Mouse (Mus musculus) intestine, postnatal 0 days (tissue): ENCODE data around the gene Rdh16. TPM values are rescaled to one million over a fixed set of nuclear protein-coding genes. Genes with fewer than 3 reads are reported as not detected.
"Not testable (repeated sequence)": the region's sequence is repeated elsewhere in the genome, so short reads cannot be mapped to it uniquely, and the experiment has no call there.

ENCODE experiments used
- ATAC-seq: fragments of 200-750 bp; cut with Nextera tagmentation; 2 replicates; pipeline ENCODE4 v1.8.0; 2017; ENCODE audit warnings: mild to moderate bottlenecking, moderate TSS enrichment, moderate library complexity
- H3K27ac ChIP-seq: fragments of 300-500 bp; sonication (generic); 2 replicates; pipeline ENCODE4 v1.5.1; 2014; ENCODE audit warnings: mild to moderate bottlenecking, low read depth, low read length, moderate library complexity
- H3K27me3 ChIP-seq: fragments of 300-500 bp; sonication (generic); replicated peaks from 2 replicates; pipeline ENCODE4 v1.6.1; 2014; ENCODE audit warnings: low read length, mixed read lengths; ENCODE audit not compliant: control insufficient read depth, insufficient read depth
- H3K36me3 ChIP-seq: fragments of 300-500 bp; sonication (generic); 2 replicates; pipeline ENCODE4 v1.6.1; 2014; ENCODE audit warnings: mild to moderate bottlenecking, moderate library complexity; ENCODE audit not compliant: control insufficient read depth, insufficient read depth
- H3K4me1 ChIP-seq: fragments of 300-500 bp; sonication (generic); replicated peaks from 2 replicates; pipeline ENCODE4 v1.6.1; 2014; ENCODE audit warnings: antibody characterized with exemption, low read length, mixed read lengths; ENCODE audit not compliant: control insufficient read depth, insufficient read depth
- H3K4me2 ChIP-seq: fragments of 300-500 bp; sonication (generic); replicated peaks from 2 replicates; pipeline ENCODE4 v1.6.1; 2014; ENCODE audit warnings: low read depth, mild to moderate bottlenecking, moderate library complexity
- H3K4me3 ChIP-seq: fragments of 300-500 bp; sonication (generic); 2 replicates; pipeline ENCODE4 v1.5.1; 2014; ENCODE audit warnings: low read depth, low read length
- H3K9ac ChIP-seq: fragments of 300-500 bp; sonication (generic); 2 replicates; pipeline ENCODE4 v1.6.1; 2014; ENCODE audit warnings: mild to moderate bottlenecking, low read depth, low read length
- H3K9me3 ChIP-seq: fragments of 300-500 bp; sonication (generic); 2 replicates; pipeline ENCODE4 v1.6.1; 2016; ENCODE audit warnings: mixed run types; ENCODE audit not compliant: control insufficient read depth
- CTCF ChIP-seq: sonication (generic); IDR thresholded peaks from 2 replicates; pipeline ENCODE4 v1.5.1; 2016; ENCODE audit warnings: low read depth, mild to moderate bottlenecking, control low read depth, antibody characterized with exemption, moderate library complexity
- WGBS: fragments of 180-500 bp; shearing (Covaris S2); extraction: QIAGEN DNeasy Blood & Tissue Kit; methylation state at CpG from one replicate; pipeline ENCODE4 v1.1.7; 2014; 5-methylcytosine and 5-hydroxymethylcytosine counted together
- polyA plus RNA-seq: library from polyadenylated mRNA; unstranded; fragments of >200 nt; fragmentation: Nextera tagmentation; extraction: Ambion mirVana; gene quantifications from 2 replicates; pipeline ENCODE4 v1.2.1, GENCODE M21; 2015

Gene Rdh16
- polyA plus RNA-seq, 1 experiment from 2014 or later: 0.07 TPM

DNA sequence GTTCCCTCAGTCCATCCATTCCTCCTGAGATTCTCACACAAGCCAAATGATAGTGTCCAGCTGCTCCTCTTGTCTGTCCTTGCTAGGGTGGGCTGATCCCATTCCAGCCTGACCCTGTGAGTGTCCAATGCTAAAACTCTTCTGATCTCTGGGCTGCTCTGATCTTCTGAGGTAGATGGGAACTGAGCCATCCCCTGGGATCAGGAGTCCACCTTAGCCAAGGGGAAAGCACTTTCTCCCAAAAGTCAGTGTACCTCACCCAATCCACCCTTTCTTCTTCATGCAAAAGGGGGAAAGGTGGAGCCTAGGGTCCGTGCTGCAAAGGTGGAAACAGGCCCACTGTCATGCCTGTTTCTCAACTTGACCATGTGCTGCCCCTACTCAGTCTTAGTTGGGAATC, 90.5 kb downstream of the Rdh16 start:
- WGBS: 91% methylated on average over 1 of the region's 1 CpGs
- H3K27me3 ChIP-seq: no peaks in the 10 kb centered on the region
- H3K27ac ChIP-seq: no peak overlapping the region
- H3K4me1 ChIP-seq: peaks cover 3% of the 10 kb centered on the region
- H3K9me3 ChIP-seq: no peaks in the 10 kb centered on the region
- no peaks in the 10 kb centered on the region for H3K36me3 ChIP-seq
- ATAC-seq: no peak
- no peak for TF ChIP-seq CTCF
- H3K4me2 ChIP-seq: no peak overlapping the region
- H3K9ac ChIP-seq: no peak overlapping the region
- no peak overlapping the region for H3K4me3 ChIP-seq

DNA sequence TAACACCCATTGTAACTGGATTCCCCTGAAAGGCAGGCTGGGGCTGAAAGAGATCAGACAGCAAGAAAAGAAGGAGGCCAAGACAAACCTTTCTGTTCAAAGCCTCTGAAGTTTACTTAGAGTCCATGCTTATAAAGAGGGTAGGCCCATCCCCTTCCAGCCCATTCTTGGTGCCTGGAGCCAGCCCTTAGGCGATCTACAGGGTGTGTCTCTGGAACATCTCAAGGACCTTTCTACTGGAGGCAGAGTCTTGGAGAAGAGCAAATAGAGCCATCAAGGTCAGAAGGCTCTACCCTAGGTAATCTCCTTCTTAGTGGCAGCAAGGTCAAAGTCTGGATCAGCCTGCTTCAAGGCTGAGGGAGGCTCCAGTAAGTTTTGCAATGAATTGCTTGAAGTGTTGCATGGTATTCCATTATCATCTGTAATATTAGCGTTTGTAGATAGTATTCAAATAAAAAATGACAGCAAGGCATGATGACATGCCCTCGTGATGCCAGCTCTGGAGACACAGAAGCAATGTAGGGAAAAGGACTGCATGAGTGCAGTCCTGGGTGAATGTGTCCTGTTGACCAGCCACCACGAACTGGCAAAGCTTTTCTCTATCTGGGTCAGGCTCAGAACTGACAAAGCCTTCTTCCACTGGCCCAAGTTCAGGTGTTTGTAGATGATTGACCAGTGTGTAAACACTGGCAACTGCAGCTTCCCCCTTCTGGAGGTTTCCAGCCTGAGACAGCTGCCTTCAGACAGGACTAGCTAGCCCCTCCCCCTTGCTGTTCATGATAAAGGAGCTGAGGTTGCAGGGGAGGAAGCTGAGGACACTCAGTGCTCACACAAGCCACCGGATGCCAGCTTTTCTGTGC, 92.4 kb downstream of the Rdh16 start:
- H3K36me3 ChIP-seq, H3K9ac ChIP-seq, H3K9me3 ChIP-seq, H3K27me3 ChIP-seq, H3K4me3 ChIP-seq, H3K4me1 ChIP-seq: not testable (repeated sequence)
- ATAC-seq: peak; percentile 98
- Histone ChIP-seq H3K27ac (peak overlapping the region; percentile 74), H3K4me2 (0 out of 2 replicates have a peak overlapping the region, but pooled peaks have one; percentile 25)
- WGBS: 26% methylated on average over 5 of the region's 5 CpGs

Other genes with a start within 250 kb of the Rdh16 start
- gene Lrp1, start 180.0 kb upstream of the Rdh16 start, polyA plus RNA-seq: 28.9 and 33.4 TPM in 2 replicates
- 27.1 and 29.2 TPM in 2 replicates for gene Stat6, start 158.2 kb upstream of the Rdh16 start, polyA plus RNA-seq
- gene Nemp1, start 134.3 kb upstream of the Rdh16 start, polyA plus RNA-seq: 2.9 and 3.2 TPM in 2 replicates
- 3.9 and 4.2 TPM in 2 replicates for gene Nab2, start 132.6 kb upstream of the Rdh16 start, polyA plus RNA-seq
- gene Myo1a, start 96.0 kb upstream of the Rdh16 start, polyA plus RNA-seq: 73.8 and 80.3 TPM in 2 replicates
- not detected in 2 replicates for gene Tac2, start 76.7 kb upstream of the Rdh16 start, polyA plus RNA-seq
- gene Zbtb39, start 61.6 kb upstream of the Rdh16 start, polyA plus RNA-seq: 1.3 and 1.6 TPM in 2 replicates
- gene Gpr182, start 49.4 kb upstream of the Rdh16 start, polyA plus RNA-seq: 0.81 and 1.2 TPM in 2 replicates
- gene Rdh1, start 41.4 kb upstream of the Rdh16 start, polyA plus RNA-seq: 0.10 and 0.12 TPM in 2 replicates
- gene Rdh16f1, start 41.4 kb upstream of the Rdh16 start, polyA plus RNA-seq: 0.10 and 0.43 TPM in 2 replicates
- 2.2 and 2.3 TPM in 2 replicates for gene Rdh9, start 24.8 kb upstream of the Rdh16 start, polyA plus RNA-seq
- gene Rdh19, start 48.8 kb downstream of the Rdh16 start, polyA plus RNA-seq: not detected in 2 replicates
- 0.24 and 0.39 TPM in 2 replicates for gene Rdh16f2, start 65.3 kb downstream of the Rdh16 start, polyA plus RNA-seq
- gene Rdh7, start 87.7 kb downstream of the Rdh16 start, polyA plus RNA-seq: 1.1 and 1.2 TPM in 2 replicates
- 0.09 TPM in 1 of 2 replicates, not detected in the other for gene Sdr9c7, start 97.4 kb downstream of the Rdh16 start, polyA plus RNA-seq
- 0.74 and 0.86 TPM in 2 replicates for gene Hsd17b6, start 206.5 kb downstream of the Rdh16 start, polyA plus RNA-seq
- gene Prim1, start 214.0 kb downstream of the Rdh16 start, polyA plus RNA-seq: 18.7 and 22.1 TPM in 2 replicates
- 511 and 531 TPM in 2 replicates for gene Naca, start 234.4 kb downstream of the Rdh16 start, polyA plus RNA-seq